Mouse (Mus musculus) stomach, postnatal 0 days (tissue): ENCODE measurements around the gene Txk.

ENCODE experiments used
- CTCF ChIP-seq: IDR thresholded peaks from 2 replicates; pipeline ENCODE4 v1.5.1; 2016; ENCODE audit warnings: antibody characterized with exemption, low read depth, mild to moderate bottlenecking, moderate library complexity
- EP300 ChIP-seq: optimal IDR thresholded peaks from 2 replicates; pipeline ENCODE3; 2016; ENCODE audit warnings: antibody characterized with exemption

DNA sequence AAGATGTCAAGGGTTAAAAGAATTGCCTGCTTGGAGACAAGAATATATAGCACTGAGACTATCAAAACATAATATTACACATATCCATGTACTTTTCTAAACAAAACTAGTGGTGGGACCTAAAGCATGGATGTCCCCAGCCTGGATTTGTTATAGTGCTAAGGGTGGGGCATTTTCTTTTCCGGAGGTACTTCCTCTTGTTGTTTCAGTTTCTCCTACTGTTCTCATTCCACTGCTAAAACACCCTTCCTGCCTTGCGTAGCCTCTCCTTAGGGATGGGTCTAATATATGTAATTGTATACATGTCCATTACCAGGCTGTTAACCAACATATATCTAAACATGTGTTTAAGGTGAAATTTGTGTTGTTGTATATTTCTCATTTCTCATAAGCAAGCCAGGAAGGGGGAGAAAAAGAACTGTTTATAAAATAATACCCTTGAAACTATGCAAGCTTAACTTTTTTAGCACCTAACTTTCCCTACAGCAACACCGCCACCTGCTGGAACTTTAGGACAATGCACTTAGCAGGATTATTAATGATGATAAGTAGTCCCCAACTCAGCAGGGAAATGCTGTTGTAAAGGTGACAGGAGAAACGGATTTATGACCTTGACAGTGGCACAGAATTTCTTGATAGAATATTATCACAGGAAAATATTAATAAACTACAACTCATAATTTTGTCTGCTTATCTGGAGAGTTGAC, 41.9 kb downstream of the Txk start:
- TF ChIP-seq CTCF (peak; percentile 97), EP300 (no peak)
